ENCODE assay signal across 18 mouse cellular contexts in genomic region chr3:10092914-10093313, GRCm38 (mm10). TPM values are rescaled to one million over a fixed set of nuclear protein-coding genes. Genes with fewer than 3 reads are reported as not detected.
DNase-seq lines count a peak whose midpoint lies in the region; ATAC-seq lines count a peak whose summit lies in the region.
"Had no signal": no experiment of that assay in that cellular context is flagged by ENCODE, and none has a peak within 500 bp of the region (broad histone marks: within the 10 kb centered on the region; RNA-seq: fewer than 3 reads in every experiment).

No protein-coding gene starts in this region.

- DNase-seq in kidney, postnatal 25 days: no peak
- no peak for DNase-seq in thymus, postnatal 0 days (ENCODE audit: low spot score)
- DNase-seq: adrenal gland, postnatal 25 days; cerebellum, adult 2 months; gastrocnemius, postnatal 10 days; lung, adult 18-20 months; midbrain, embryonic 14.5 days had no signal

- peak overlapping the region; percentile 61 for H3K27ac ChIP-seq in heart, embryonic 13.5 days (replicated peaks)
- no peak overlapping the region for H3K27ac ChIP-seq in heart, embryonic 11.5 days (ENCODE audit: low read depth, low read length)
- H3K27ac ChIP-seq in kidney, embryonic 15.5 days: peak overlapping the region; percentile 71
- peak overlapping the region; percentile 71 for H3K27ac ChIP-seq in brown adipose tissue, adult 24 weeks (replicated peaks; ENCODE audit: low read depth, low read length)
- H3K27ac ChIP-seq in intestine, embryonic 16.5 days (ENCODE audit: low read length): peak overlapping the region; percentile 54
- H3K27ac ChIP-seq in forebrain, embryonic 15.5 days (replicated peaks): no peak overlapping the region
- H3K27ac ChIP-seq: embryonic facial prominence, embryonic 12.5 days had no signal

- 0 out of 2 replicates have a peak, but pooled peaks cover 2% of the 10 kb centered on the region for H3K27me3 ChIP-seq in heart, embryonic 13.5 days (replicated peaks)
- H3K27me3 ChIP-seq in heart, embryonic 11.5 days (ENCODE audit: control insufficient read depth, insufficient read depth, low read length): no peaks in the 10 kb centered on the region; the same call in 1 of the 2 replicates
- H3K27me3 ChIP-seq in kidney, embryonic 15.5 days: no peaks in the 10 kb centered on the region
- no peaks in the 10 kb centered on the region for H3K27me3 ChIP-seq in intestine, embryonic 16.5 days (replicated peaks; ENCODE audit: control insufficient read depth, insufficient read depth, low read length)
- no peaks in the 10 kb centered on the region for H3K27me3 ChIP-seq in forebrain, embryonic 15.5 days
- H3K27me3 ChIP-seq: embryonic facial prominence, embryonic 12.5 days had no signal

- no peak for ATAC-seq in heart, embryonic 13.5 days (ENCODE audit: extremely low read depth, insufficient number of reproducible peaks, low FRiP score, low TSS enrichment)
- ATAC-seq in heart, embryonic 11.5 days (replicated peaks; ENCODE audit: insufficient number of reproducible peaks, low FRiP score, low TSS enrichment): no peak
- ATAC-seq in kidney, embryonic 15.5 days (replicated peaks; ENCODE audit: low FRiP score): no peak; the same call in 1 of the 2 replicates
- peak; percentile 50; the same call in 1 of the 2 replicates for ATAC-seq in intestine, embryonic 16.5 days
- no peak for ATAC-seq in forebrain, embryonic 15.5 days (replicated peaks)
- ATAC-seq: activated CD4-positive, CD25-positive, alpha-beta regulatory T cell, adult 4 months; Patski had no signal

- no peak overlapping the region for H3K9ac ChIP-seq in heart, embryonic 13.5 days
- no peak overlapping the region for H3K9ac ChIP-seq in heart, embryonic 11.5 days (ENCODE audit: low read depth, low read length)
- H3K9ac ChIP-seq in kidney, embryonic 15.5 days: no peak overlapping the region
- no peak overlapping the region for H3K9ac ChIP-seq in intestine, embryonic 16.5 days (ENCODE audit: low read depth, low read length)
- no peak overlapping the region for H3K9ac ChIP-seq in forebrain, embryonic 15.5 days (replicated peaks)
- H3K9ac ChIP-seq: embryonic facial prominence, embryonic 12.5 days had no signal

- no peak overlapping the region for H3K4me2 ChIP-seq in heart, embryonic 13.5 days
- no peak overlapping the region for H3K4me2 ChIP-seq in heart, embryonic 11.5 days
- no peak overlapping the region for H3K4me2 ChIP-seq in kidney, embryonic 15.5 days
- peak overlapping the region; percentile 28; the same call in 1 of the 2 replicates for H3K4me2 ChIP-seq in intestine, embryonic 16.5 days (ENCODE audit: low read depth, low read length)
- no peak overlapping the region for H3K4me2 ChIP-seq in forebrain, embryonic 15.5 days (replicated peaks)
- H3K4me2 ChIP-seq: embryonic facial prominence, embryonic 12.5 days had no signal

- WGBS in heart, embryonic 13.5 days: 54% methylated on average over 6 of the region's 6 CpGs
- WGBS in heart, embryonic 11.5 days (ENCODE audit: insufficient replicate concordance): 51% methylated on average over 6 of the region's 6 CpGs
- 53% methylated on average over 6 of the region's 6 CpGs for WGBS in kidney, embryonic 15.5 days
- 19% methylated on average over 6 of the region's 6 CpGs for WGBS in intestine, embryonic 16.5 days
- WGBS in forebrain, embryonic 15.5 days: 91% methylated on average over 6 of the region's 6 CpGs

- H3K4me1 ChIP-seq in heart, embryonic 13.5 days: peaks cover 14% of the 10 kb centered on the region; the same call in 1 of the 2 replicates
- H3K4me1 ChIP-seq in heart, embryonic 11.5 days (ENCODE audit: control insufficient read depth, insufficient read depth, low read length): 0 out of 2 replicates have a peak, but pooled peaks cover 4% of the 10 kb centered on the region
- H3K4me1 ChIP-seq in kidney, embryonic 15.5 days: no peaks in the 10 kb centered on the region
- H3K4me1 ChIP-seq in brown adipose tissue, adult 24 weeks (ENCODE audit: control insufficient read depth, insufficient read depth, insufficient read length, low read length): peaks cover 10% of the 10 kb centered on the region
- H3K4me1 ChIP-seq in intestine, embryonic 16.5 days (ENCODE audit: control insufficient read depth, insufficient read depth, low read length): peaks cover 13% of the 10 kb centered on the region
- H3K4me1 ChIP-seq in forebrain, embryonic 15.5 days: peaks cover 4% of the 10 kb centered on the region; the same call in 1 of the 2 replicates

- no peaks in the 10 kb centered on the region for H3K36me3 ChIP-seq in heart, embryonic 13.5 days
- H3K36me3 ChIP-seq in heart, embryonic 11.5 days (ENCODE audit: control insufficient read depth, insufficient read depth, low read length): no peaks in the 10 kb centered on the region
- H3K36me3 ChIP-seq in kidney, embryonic 15.5 days: no peaks in the 10 kb centered on the region
- H3K36me3 ChIP-seq in intestine, embryonic 16.5 days (ENCODE audit: control insufficient read depth, insufficient read depth, low read length): no peaks in the 10 kb centered on the region
- H3K36me3 ChIP-seq in forebrain, embryonic 15.5 days: no peaks in the 10 kb centered on the region
- H3K36me3 ChIP-seq: embryonic facial prominence, embryonic 12.5 days had no signal

- H3K9me3 ChIP-seq in heart, embryonic 13.5 days: no peaks in the 10 kb centered on the region
- no peaks in the 10 kb centered on the region for H3K9me3 ChIP-seq in heart, embryonic 11.5 days (replicated peaks; ENCODE audit: control insufficient read depth, low read length)
- H3K9me3 ChIP-seq in kidney, embryonic 15.5 days (replicated peaks): no peaks in the 10 kb centered on the region
- no peaks in the 10 kb centered on the region for H3K9me3 ChIP-seq in intestine, embryonic 16.5 days (ENCODE audit: control insufficient read depth, low read length)
- H3K9me3 ChIP-seq in forebrain, embryonic 15.5 days: no peaks in the 10 kb centered on the region
- H3K9me3 ChIP-seq: embryonic facial prominence, embryonic 12.5 days had no signal

- no peak overlapping the region for H3K4me3 ChIP-seq in heart, embryonic 13.5 days
- H3K4me3 ChIP-seq in heart, embryonic 11.5 days (ENCODE audit: low read depth, low read length): no peak overlapping the region
- no peak overlapping the region for H3K4me3 ChIP-seq in kidney, embryonic 15.5 days (replicated peaks)
- H3K4me3 ChIP-seq in brown adipose tissue, adult 24 weeks (ENCODE audit: insufficient read depth, low read depth, low read length): no peak overlapping the region
- H3K4me3 ChIP-seq in intestine, embryonic 16.5 days (ENCODE audit: low read length): no peak overlapping the region
- no peak overlapping the region for H3K4me3 ChIP-seq in forebrain, embryonic 15.5 days
- H3K4me3 ChIP-seq: embryonic facial prominence, embryonic 12.5 days had no signal

RNA-seq across cellular contexts. Expression of gene Gm9833, which starts 5.0 kb away (rescaled TPM):
- polyA plus RNA-seq in heart, embryonic 13.5 days (2015; fragmentation: Nextera tagmentation; extraction: Ambion mirVana): 1.9 and 2.0 TPM in 2 replicates
- 3.1 and 3.4 TPM in 2 replicates for polyA plus RNA-seq in heart, embryonic 11.5 days (2014; fragmentation: Nextera tagmentation; extraction: Ambion mirVana)
- polyA plus RNA-seq in kidney, embryonic 15.5 days (2015; fragmentation: Nextera tagmentation; extraction: Ambion mirVana): 3.9 TPM in 2 replicates
- not detected in 2 replicates for polyA plus RNA-seq in brown adipose tissue, adult 24 weeks (2012; ENCODE audit: insufficient read depth, insufficient read length, missing spikeins)
- 1.4 and 1.5 TPM in 2 replicates for polyA plus RNA-seq in intestine, embryonic 16.5 days (2015; fragmentation: Nextera tagmentation; extraction: Ambion mirVana)
- polyA plus RNA-seq in forebrain, embryonic 15.5 days (2015; fragmentation: Nextera tagmentation; extraction: Ambion mirVana): 8.0 and 9.0 TPM in 2 replicates
- polyA plus RNA-seq in thymus, postnatal 0 days (2015; fragmentation: Nextera tagmentation; extraction: Ambion mirVana): 1.5 and 1.7 TPM in 2 replicates
- polyA plus RNA-seq: liver, adult 2 months; small intestine, adult 2 months had no signal

Comparison
In these comparisons a context has a peak if more than half of its experiments do, and no peak if none do; other contexts are left out.
1. H3K27ac ChIP-seq: peak in heart, embryonic 13.5 days (single experiment), kidney, embryonic 15.5 days (single experiment), brown adipose tissue, adult 24 weeks (single experiment) and intestine, embryonic 16.5 days (single experiment); none in heart, embryonic 11.5 days (single experiment) and forebrain, embryonic 15.5 days (single experiment).